In the genomic region with DNA sequence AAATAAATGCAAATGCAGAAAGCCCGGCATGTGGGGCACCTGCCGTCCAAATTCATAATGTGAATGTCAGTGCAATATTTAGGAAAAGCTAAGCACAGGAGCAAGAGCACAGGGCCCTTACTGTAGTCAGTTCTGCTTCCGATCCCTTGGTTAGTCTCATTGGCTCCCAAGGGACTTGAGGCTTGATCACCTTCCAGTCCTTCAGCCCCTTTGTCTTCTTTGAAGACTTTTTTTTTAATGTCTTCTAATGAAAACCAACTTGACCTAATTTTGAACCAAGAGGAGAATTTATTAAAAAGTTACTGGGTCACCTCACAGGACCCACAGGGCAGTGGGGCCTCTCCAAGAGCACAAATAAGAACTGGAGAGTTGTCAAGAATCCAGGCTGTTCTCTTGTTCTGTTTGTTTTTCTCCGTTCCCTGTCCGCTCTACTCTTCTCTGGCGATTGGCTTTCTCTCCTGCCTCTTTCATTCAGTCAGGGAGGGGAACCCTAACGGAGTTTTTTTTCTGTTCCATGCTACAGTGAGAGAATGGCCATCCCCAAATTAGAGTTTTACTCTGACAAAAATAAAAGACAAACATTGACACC, we compare ENCODE assay signal across 16 mouse cellular contexts.
DNase-seq lines count a peak whose midpoint lies in the region; ATAC-seq and TF ChIP-seq lines count a peak whose summit lies in the region.
"Had no signal": no experiment of that assay in that cellular context is flagged by ENCODE, and none has a peak within 500 bp of the region (broad histone marks: within the 10 kb centered on the region; RNA-seq: fewer than 3 reads in every experiment).

No protein-coding gene starts in this region.

- ATAC-seq in kidney, embryonic 14.5 days (ENCODE audit: low FRiP score, low TSS enrichment) = no peak
- ATAC-seq: forebrain, embryonic 15.5 days; intestine, embryonic 16.5 days had no signal

- no peak for TF ChIP-seq CTCF in kidney, adult 2 months (conservative IDR thresholded peaks at IDR 0.05; ENCODE audit: insufficient read depth, insufficient read length, low read depth, low read length)
- no peak for TF ChIP-seq CTCF in brain, embryonic 14.5 days (IDR thresholded peaks at IDR 0.05; ENCODE audit: borderline replicate concordance, extremely low read depth, insufficient read depth, insufficient read length)

- no peak overlapping the region for H3K4me2 ChIP-seq in kidney, embryonic 14.5 days (replicated peaks; ENCODE audit: low read depth, low read length)
- H3K4me2 ChIP-seq: embryonic facial prominence, embryonic 12.5 days; forebrain, embryonic 15.5 days; heart, embryonic 13.5 days; hindbrain, embryonic 15.5 days had no signal

- H3K4me1 ChIP-seq in kidney, adult 2 months (ENCODE audit: control insufficient read depth, insufficient read depth, low read length) = 0 out of 2 replicates have a peak, but pooled peaks cover 4% of the 10 kb centered on the region
- no peaks in the 10 kb centered on the region for H3K4me1 ChIP-seq in kidney, embryonic 14.5 days (ENCODE audit: control insufficient read depth, insufficient read depth, low read length)
- H3K4me1 ChIP-seq: embryonic facial prominence, embryonic 12.5 days; forebrain, embryonic 15.5 days; heart, embryonic 13.5 days; hindbrain, embryonic 15.5 days had no signal

- WGBS in kidney, adult 2 months = 56% methylated on average over 7 of the region's 7 CpGs
- 62% methylated on average over 7 of the region's 7 CpGs for WGBS in kidney, embryonic 14.5 days

- no peak for TF ChIP-seq POLR2A in kidney, adult 2 months (IDR thresholded peaks at IDR 0.05; ENCODE audit: low read depth, low read length)
- TF ChIP-seq POLR2A in brain, embryonic 14.5 days (IDR thresholded peaks at IDR 0.05; ENCODE audit: borderline replicate concordance, extremely low read depth, insufficient read depth, insufficient read length, poor library complexity, severe bottlenecking) = no peak

- no peak overlapping the region for H3K4me3 ChIP-seq in kidney, adult 2 months (ENCODE audit: insufficient read depth, low read depth, low read length)
- H3K4me3 ChIP-seq in kidney, embryonic 14.5 days (ENCODE audit: low read length) = no peak overlapping the region
- H3K4me3 ChIP-seq: embryonic facial prominence, embryonic 12.5 days; forebrain, embryonic 15.5 days; heart, embryonic 13.5 days; hindbrain, embryonic 15.5 days had no signal

- no peaks in the 10 kb centered on the region for H3K36me3 ChIP-seq in kidney, adult 2 months (ENCODE audit: control insufficient read depth, insufficient read depth, low read length)
- no peaks in the 10 kb centered on the region for H3K36me3 ChIP-seq in kidney, embryonic 14.5 days (ENCODE audit: control insufficient read depth, insufficient read depth, low read length)
- H3K36me3 ChIP-seq: embryonic facial prominence, embryonic 12.5 days; forebrain, embryonic 15.5 days; heart, embryonic 13.5 days; hindbrain, embryonic 15.5 days had no signal

- H3K27me3 ChIP-seq in kidney, adult 2 months (replicated peaks; ENCODE audit: control insufficient read depth, insufficient read depth, low read length) = no peaks in the 10 kb centered on the region
- no peaks in the 10 kb centered on the region for H3K27me3 ChIP-seq in kidney, embryonic 14.5 days (ENCODE audit: control insufficient read depth, insufficient read depth, low read length)
- H3K27me3 ChIP-seq: embryonic facial prominence, embryonic 12.5 days; forebrain, embryonic 15.5 days; heart, embryonic 13.5 days; hindbrain, embryonic 15.5 days had no signal

- H3K9ac ChIP-seq in kidney, embryonic 14.5 days (ENCODE audit: low read depth, low read length) = no peak overlapping the region
- H3K9ac ChIP-seq: embryonic facial prominence, embryonic 12.5 days; forebrain, embryonic 15.5 days; heart, embryonic 13.5 days; hindbrain, embryonic 15.5 days had no signal

- DNase-seq in cerebellum, adult 9-11 months = peak; percentile 50
- DNase-seq in cerebellum, postnatal 25 days = no peak
- peak; percentile 50 for DNase-seq in kidney, adult 2 months
- DNase-seq in B cell, adult 2 months = peak; percentile 7 to 16
- DNase-seq in brain, embryonic 14.5 days (ENCODE audit: low read depth) = peak; percentile 25
- DNase-seq in testis, postnatal 10 days (ENCODE audit: low spot score) = no peak
- DNase-seq: adrenal gland, adult 2 months; adrenal gland, postnatal 25 days; gastrocnemius, postnatal 14 days; heart, postnatal 36 days had no signal

- no peaks in the 10 kb centered on the region for H3K9me3 ChIP-seq in kidney, embryonic 14.5 days (ENCODE audit: control insufficient read depth, low read length)
- H3K9me3 ChIP-seq: embryonic facial prominence, embryonic 12.5 days; forebrain, embryonic 15.5 days; heart, embryonic 13.5 days; hindbrain, embryonic 15.5 days had no signal

- no peak overlapping the region for H3K27ac ChIP-seq in kidney, adult 2 months (ENCODE audit: insufficient read depth, low read depth, low read length)
- no peak overlapping the region for H3K27ac ChIP-seq in kidney, embryonic 14.5 days (ENCODE audit: low read depth, low read length)
- H3K27ac ChIP-seq: embryonic facial prominence, embryonic 12.5 days; forebrain, embryonic 15.5 days; heart, embryonic 13.5 days; hindbrain, embryonic 15.5 days had no signal

Comparison
In these comparisons a context has a peak if more than half of its experiments do, and no peak if none do; other contexts are left out.
1. DNase-seq: peak in cerebellum, adult 9-11 months (single experiment), kidney, adult 2 months (single experiment), B cell, adult 2 months (2 of 2) and brain, embryonic 14.5 days (single experiment); none in cerebellum, postnatal 25 days (0 of 2) and testis, postnatal 10 days (single experiment).